Mouse (Mus musculus): ENCODE data around the gene Olfr1279.
"Not testable (repeated sequence)": the region's sequence is repeated elsewhere in the genome, so short reads cannot be mapped to it uniquely, and the experiment has no call there.

Gene Olfr1279

GRCm38 (mm10) chr2:111300374-111300773 is at the start of gene Olfr1279:
TSS of gene Olfr1279 (plus strand) at chr2:111300635.
- no peak for DNase-seq (ENCODE audit: low spot score)

GRCm38 (mm10) chr2:111254216-111254615 is 46.2 kb upstream of the Olfr1279 start, which contains the start of gene Olfr1276:
TSS of gene Olfr1276 (plus strand) at chr2:111254516.
- no peak for DNase-seq (ENCODE audit: low spot score)

GRCm38 (mm10) chr2:111274006-111274405 is 26.4 kb upstream of the Olfr1279 start, which contains the start of gene Olfr1277:
TSS of gene Olfr1277 (minus strand) at chr2:111274106.
- DNase-seq (ENCODE audit: low spot score) = no peak

- DNase-seq (ENCODE audit: low spot score) = no peak
These were observed 10.6 kb upstream of the Olfr1279 start, which contains the start of gene Olfr1278 for GRCm38 (mm10) chr2:111289836-111290235. TSS of gene Olfr1278 (plus strand) at chr2:111290136.

- DNase-seq (ENCODE audit: low spot score) = no peak
These were observed 1.9 kb upstream of the Olfr1279 start for GRCm38 (mm10) chr2:111298541-111298940.

GRCm38 (mm10) chr2:111313717-111314116 is 13.3 kb downstream of the Olfr1279 start, which contains the start of gene Olfr1280:
TSS of gene Olfr1280 (plus strand) at chr2:111314017.
- no peak for DNase-seq (ENCODE audit: low spot score)

GRCm38 (mm10) chr2:111326220-111326619 is 25.8 kb downstream of the Olfr1279 start, which contains the start of gene Olfr1281:
TSS of gene Olfr1281 (plus strand) at chr2:111326520.
- DNase-seq (ENCODE audit: low spot score) = no peak

- DNase-seq (ENCODE audit: low spot score) = not testable (repeated sequence)
These were observed 33.3 kb downstream of the Olfr1279 start for GRCm38 (mm10) chr2:111333721-111334120.

- no peak for DNase-seq (ENCODE audit: low spot score)
These were observed 35.5 kb downstream of the Olfr1279 start, which contains the start of gene Olfr1282 for GRCm38 (mm10) chr2:111335976-111336375. TSS of gene Olfr1282 (minus strand) at chr2:111336076.
